Mouse (Mus musculus) testis, adult 2 months (tissue): ENCODE results near the gene Tmem178. TPM values are rescaled to one million over a fixed set of nuclear protein-coding genes. Genes with fewer than 3 reads are reported as not detected.

ENCODE experiments used
- H3K27ac ChIP-seq: fragments of 200-500 bp; 2 replicates; pipeline ENCODE4 v1.5.1; 2012; ENCODE audit warnings: low read depth, low read length; ENCODE audit not compliant: control insufficient read depth, insufficient read depth
- H3K27me3 ChIP-seq: fragments of 200-500 bp; 2 replicates; pipeline ENCODE4 v1.6.1; 2012; ENCODE audit warnings: mild to moderate bottlenecking, low read length, moderate library complexity; ENCODE audit not compliant: control insufficient read depth, insufficient read depth
- H3K36me3 ChIP-seq: fragments of 200-500 bp; 2 replicates; pipeline ENCODE4 v1.6.1; 2012; ENCODE audit warnings: mild to moderate bottlenecking, low read length; ENCODE audit not compliant: control insufficient read depth, insufficient read depth
- H3K4me1 ChIP-seq: fragments of 200-500 bp; 2 replicates; pipeline ENCODE4 v1.6.1; 2012; ENCODE audit warnings: low read length; ENCODE audit not compliant: control insufficient read depth, insufficient read depth
- H3K4me3 ChIP-seq: fragments of 200-500 bp; 2 replicates; pipeline ENCODE4 v1.5.1; 2012; ENCODE audit warnings: low read depth, mild to moderate bottlenecking, low read length, moderate library complexity, mixed read lengths; ENCODE audit not compliant: control insufficient read depth
- CTCF ChIP-seq: fragments of 200-500 bp; IDR thresholded peaks from 2 replicates; pipeline ENCODE4 v1.5.1; 2012; ENCODE audit warnings: low read depth, mild to moderate bottlenecking, inconsistent platforms, low read length, moderate library complexity; ENCODE audit not compliant: control insufficient read depth, insufficient read depth, insufficient replicate concordance
- POLR2A ChIP-seq: fragments of 200-500 bp; IDR thresholded peaks from 2 replicates; pipeline ENCODE4 v1.6.1; 2012; ENCODE audit warnings: low read depth, mild to moderate bottlenecking, inconsistent platforms, low read length, moderate library complexity; ENCODE audit not compliant: control insufficient read depth
- polyA plus RNA-seq: library from polyadenylated mRNA; depleted of rRNA; stranded (reverse); fragments of >200 nt; gene quantifications from 2 replicates; pipeline ENCODE4 v1.2.3, GENCODE M21; 2012

The Tmem178 gene
- polyA plus RNA-seq, 1 experiment: 0.30 TPM

DNA sequence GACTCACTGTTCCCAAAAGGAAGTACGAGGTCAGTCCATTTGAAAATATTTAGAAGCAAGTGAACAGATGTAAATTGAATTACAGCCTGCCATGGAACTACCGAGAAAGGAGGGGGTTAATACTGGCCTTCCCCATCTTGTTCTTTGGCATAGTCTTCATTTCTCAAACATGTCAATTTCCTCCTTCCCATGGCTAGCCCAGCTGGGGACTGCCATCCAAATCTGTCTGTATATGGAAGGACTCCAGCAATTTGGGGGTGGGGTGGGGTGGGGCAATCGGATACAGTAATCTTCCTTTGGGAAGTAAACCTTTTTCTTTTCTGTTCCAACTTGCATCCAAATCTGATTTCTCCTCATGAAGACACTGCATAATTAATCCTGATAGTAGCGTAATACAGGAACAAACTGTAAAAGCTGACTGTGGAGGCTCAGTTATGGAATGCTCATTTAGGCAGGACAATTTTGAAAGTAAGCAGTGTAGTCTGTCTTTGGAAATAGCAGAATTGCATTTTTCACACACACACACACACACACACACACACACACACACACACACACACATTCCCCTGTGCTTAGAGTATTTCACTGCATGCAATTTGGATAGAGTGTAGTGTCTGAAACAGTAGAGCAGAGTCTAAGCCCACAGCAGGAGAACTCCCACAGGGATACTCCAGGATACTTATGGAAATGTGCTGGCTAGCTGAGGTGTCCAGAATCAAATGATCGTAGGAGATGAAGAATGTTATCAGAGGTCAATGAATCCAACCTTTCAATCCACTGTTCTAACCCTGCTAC is 1.9 kb downstream of the Tmem178 start:
- Histone ChIP-seq H3K27ac (no peak overlapping the region), H3K4me1 (peaks cover 3% of the 10 kb centered on the region), H3K36me3 (no peaks in the 10 kb centered on the region), H3K4me3 (no peak overlapping the region), H3K27me3 (no peaks in the 10 kb centered on the region)
- TF ChIP-seq CTCF (no peak), POLR2A (no peak)

GRCm38 (mm10) chr17:80947075-80947960 is 2.9 kb downstream of the Tmem178 start:
- H3K36me3 ChIP-seq: no peaks in the 10 kb centered on the region
- H3K27ac ChIP-seq: no peak overlapping the region
- TF ChIP-seq POLR2A (no peak), CTCF (no peak)
- peaks cover 3% of the 10 kb centered on the region for H3K4me1 ChIP-seq
- H3K27me3 ChIP-seq: no peaks in the 10 kb centered on the region
- no peak overlapping the region for H3K4me3 ChIP-seq

DNA sequence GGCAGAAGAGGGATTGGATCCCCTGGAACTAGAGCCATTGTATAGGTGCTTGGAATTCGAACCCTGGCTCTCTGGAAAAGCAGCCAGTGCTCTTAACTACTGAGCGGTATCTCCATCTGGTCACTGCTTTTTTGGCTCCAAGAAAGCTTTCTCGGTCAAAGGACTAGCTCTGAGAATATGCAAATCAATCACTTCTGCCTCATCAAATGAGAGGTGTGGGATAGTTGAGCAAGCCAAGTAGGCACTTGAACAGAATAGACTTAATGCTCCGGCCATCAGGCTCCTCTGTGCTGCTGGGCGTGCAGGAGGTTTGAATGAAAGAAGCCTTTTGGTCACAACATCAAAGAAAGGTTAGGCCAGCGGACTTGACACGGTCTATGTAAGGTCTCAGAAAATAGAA is 5.0 kb downstream of the Tmem178 start:
- H3K4me1 ChIP-seq: peaks cover 3% of the 10 kb centered on the region
- H3K4me3 ChIP-seq: no peak overlapping the region
- H3K27ac ChIP-seq: no peak overlapping the region
- TF ChIP-seq CTCF (no peak), POLR2A (no peak)
- H3K27me3 ChIP-seq: no peaks in the 10 kb centered on the region
- H3K36me3 ChIP-seq: no peaks in the 10 kb centered on the region

DNA sequence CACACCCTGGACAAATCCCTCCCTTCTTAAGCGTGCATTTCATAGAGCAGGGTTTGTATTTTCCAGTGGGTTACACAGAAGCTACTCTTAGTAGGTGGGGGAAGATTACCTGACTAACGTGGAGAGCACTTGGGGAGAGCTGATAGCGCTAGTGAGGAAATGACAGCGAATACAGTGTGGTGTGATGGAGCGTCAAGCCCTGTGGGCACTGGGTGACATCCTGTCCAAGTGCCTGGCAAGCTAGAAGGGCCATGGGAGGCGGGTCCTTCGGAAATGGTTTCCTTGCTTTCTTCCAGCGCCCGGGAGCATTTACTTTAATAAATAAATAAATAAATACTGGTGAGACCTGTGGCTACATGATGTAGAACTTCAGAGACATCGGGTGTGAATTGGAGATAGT is 5.5 kb downstream of the Tmem178 start:
- H3K4me1 ChIP-seq: peaks cover 1% of the 10 kb centered on the region
- H3K27ac ChIP-seq: no peak overlapping the region
- H3K4me3 ChIP-seq: no peak overlapping the region
- TF ChIP-seq POLR2A: no peak
- TF ChIP-seq CTCF: no peak
- H3K36me3 ChIP-seq: no peaks in the 10 kb centered on the region
- H3K27me3 ChIP-seq: no peaks in the 10 kb centered on the region

- no peak overlapping the region for H3K27ac ChIP-seq
- no peaks in the 10 kb centered on the region for H3K4me1 ChIP-seq
- no peaks in the 10 kb centered on the region for H3K27me3 ChIP-seq
- no peak for TF ChIP-seq CTCF
- no peak overlapping the region for H3K4me3 ChIP-seq
- no peaks in the 10 kb centered on the region for H3K36me3 ChIP-seq
Observed at GRCm38 (mm10) chr17:80952305-80952704, 7.9 kb downstream of the Tmem178 start.

DNA sequence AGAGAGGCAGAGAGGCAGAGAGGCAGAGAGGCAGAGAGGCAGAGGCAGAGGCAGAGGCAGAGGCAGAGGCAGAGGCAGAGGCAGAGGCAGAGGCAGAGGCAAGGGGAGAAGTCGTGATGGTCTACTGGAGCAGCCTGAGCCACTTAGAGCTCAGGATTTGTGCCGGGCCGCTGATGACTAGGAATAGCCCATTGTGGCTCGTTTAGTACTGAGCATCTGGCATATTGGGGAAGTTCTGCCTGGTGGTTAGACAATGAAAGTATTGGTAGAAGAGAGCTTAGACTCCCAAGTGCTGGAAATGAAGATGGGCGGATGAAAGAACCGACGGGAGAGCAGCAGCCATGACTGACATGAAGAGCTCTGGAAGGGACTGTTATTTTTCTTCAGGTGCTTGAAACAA is 11.0 kb downstream of the Tmem178 start:
- no peaks in the 10 kb centered on the region for H3K27me3 ChIP-seq
- no peaks in the 10 kb centered on the region for H3K36me3 ChIP-seq
- H3K4me1 ChIP-seq: no peaks in the 10 kb centered on the region
- TF ChIP-seq CTCF (no peak), POLR2A (no peak)
- no peak overlapping the region for H3K27ac ChIP-seq
- no peak overlapping the region for H3K4me3 ChIP-seq

- Histone ChIP-seq H3K4me3 (no peak overlapping the region), H3K27me3 (no peaks in the 10 kb centered on the region), H3K4me1 (no peaks in the 10 kb centered on the region), H3K27ac (no peak overlapping the region), H3K36me3 (no peaks in the 10 kb centered on the region)
- TF ChIP-seq CTCF (no peak), POLR2A (no peak)
Observed at GRCm38 (mm10) chr17:80955998-80956811, 11.8 kb downstream of the Tmem178 start.
